In genomic region chr2:92370821-92371805, GRCm38 (mm10) we compare ENCODE assay signal across 8 mouse cellular contexts. TPM values are rescaled to one million over a fixed set of nuclear protein-coding genes. Genes with fewer than 3 reads are reported as not detected.
DNase-seq lines count a peak whose midpoint lies in the region; ATAC-seq and TF ChIP-seq lines count a peak whose summit lies in the region.

No protein-coding gene starts in this region.

- WGBS in thymus, adult 2 months, result 25% methylated on average over 45 of the region's 45 CpGs
- WGBS in embryonic facial prominence, embryonic 12.5 days, result 2% methylated on average over 45 of the region's 45 CpGs
- WGBS in intestine, postnatal 0 days, result 4% methylated on average over 44 of the region's 45 CpGs

- DNase-seq in thymus, adult 2 months, result peak; percentile 27
- no peak for DNase-seq in thymus, postnatal 0 days (ENCODE audit: low spot score)
- DNase-seq in lung, adult 18-20 months, result peak; percentile 87 to 91
- DNase-seq in ovary, postnatal 36 days (ENCODE audit: low spot score), result peak; percentile 85
- DNase-seq in layer of hippocampus, adult 18-20 months (ENCODE audit: low spot score in 2 of 2), result no peak

- H3K4me3 ChIP-seq in thymus, adult 2 months (ENCODE audit: control insufficient read depth, insufficient read depth, low read length), result peak overlapping the region; percentile 40
- H3K4me3 ChIP-seq in embryonic facial prominence, embryonic 12.5 days, result peak overlapping the region; percentile 43
- H3K4me3 ChIP-seq in intestine, postnatal 0 days (ENCODE audit: low read depth, low read length), result peak overlapping the region; percentile 54

- H3K27me3 ChIP-seq in thymus, adult 2 months (ENCODE audit: control insufficient read depth, insufficient read depth, low read length), result no peaks in the 10 kb centered on the region
- peaks cover 33% of the 10 kb centered on the region for H3K27me3 ChIP-seq in embryonic facial prominence, embryonic 12.5 days
- H3K27me3 ChIP-seq in intestine, postnatal 0 days (replicated peaks; ENCODE audit: control insufficient read depth, insufficient read depth, low read length), result no peaks in the 10 kb centered on the region

- no peaks in the 10 kb centered on the region for H3K36me3 ChIP-seq in thymus, adult 2 months (ENCODE audit: control insufficient read depth, insufficient read depth, low read length)
- peaks cover 7% of the 10 kb centered on the region; the same call in 1 of the 2 replicates for H3K36me3 ChIP-seq in embryonic facial prominence, embryonic 12.5 days
- H3K36me3 ChIP-seq in intestine, postnatal 0 days (ENCODE audit: control insufficient read depth, insufficient read depth), result peaks cover 1% of the 10 kb centered on the region; the same call in 1 of the 2 replicates

- no peaks in the 10 kb centered on the region for H3K9me3 ChIP-seq in embryonic facial prominence, embryonic 12.5 days
- H3K9me3 ChIP-seq in intestine, postnatal 0 days (ENCODE audit: control insufficient read depth), result no peaks in the 10 kb centered on the region

- no peak for TF ChIP-seq POLR2A in thymus, adult 2 months (IDR thresholded peaks at IDR 0.05; ENCODE audit: control insufficient read depth, extremely low read depth, insufficient read depth, low read length, poor library complexity)

- TF ChIP-seq CTCF in thymus, adult 2 months (IDR thresholded peaks at IDR 0.05; ENCODE audit: borderline replicate concordance, control insufficient read depth, extremely low read depth, insufficient read depth, low read length, poor library complexity), result no peak
- TF ChIP-seq CTCF in intestine, postnatal 0 days (IDR thresholded peaks at IDR 0.05; ENCODE audit: low read depth), result peak; percentile 22; the same call in 1 of the 2 replicates

- peak overlapping the region; percentile 90 for H3K4me2 ChIP-seq in embryonic facial prominence, embryonic 12.5 days (replicated peaks)
- peak overlapping the region; percentile 92 for H3K4me2 ChIP-seq in intestine, postnatal 0 days (replicated peaks; ENCODE audit: low read depth)

- H3K9ac ChIP-seq in embryonic facial prominence, embryonic 12.5 days, result peak overlapping the region; percentile 52; the same call in 1 of the 2 replicates
- peak overlapping the region; percentile 52 for H3K9ac ChIP-seq in intestine, postnatal 0 days (ENCODE audit: low read depth, low read length)

- peaks cover 48% of the 10 kb centered on the region for H3K4me1 ChIP-seq in thymus, adult 2 months (replicated peaks; ENCODE audit: control insufficient read depth, insufficient read depth, low read length)
- peaks cover 35% of the 10 kb centered on the region for H3K4me1 ChIP-seq in embryonic facial prominence, embryonic 12.5 days
- peaks cover 12% of the 10 kb centered on the region for H3K4me1 ChIP-seq in intestine, postnatal 0 days (replicated peaks; ENCODE audit: control insufficient read depth, insufficient read depth, low read length)

- no peak for ATAC-seq in embryonic facial prominence, embryonic 12.5 days (ENCODE audit: insufficient number of reproducible peaks, insufficient read depth, low FRiP score, low TSS enrichment)
- peak; percentile 29 for ATAC-seq in intestine, postnatal 0 days
- ATAC-seq in erythroid progenitor cell, adult 5-6 weeks (replicated peaks; ENCODE audit: low FRiP score, poor library complexity, severe bottlenecking), result no peak

- H3K27ac ChIP-seq in thymus, adult 2 months (ENCODE audit: control insufficient read depth, insufficient read depth, low read length), result no peak overlapping the region
- H3K27ac ChIP-seq in embryonic facial prominence, embryonic 12.5 days, result peak overlapping the region; percentile 37; the same call in 1 of the 2 replicates
- H3K27ac ChIP-seq in intestine, postnatal 0 days (ENCODE audit: low read depth, low read length), result peak overlapping the region; percentile 31

RNA-seq across cellular contexts. Expression of gene Pex16, which starts 3.4 kb away (rescaled TPM):
- 76.1 and 78.0 TPM in 2 replicates for polyA plus RNA-seq in thymus, adult 2 months (2012; rRNA removed)
- polyA plus RNA-seq in thymus, postnatal 0 days (2015; fragmentation: Nextera tagmentation; extraction: Ambion mirVana), result 40.8 and 43.9 TPM in 2 replicates
- polyA plus RNA-seq in embryonic facial prominence, embryonic 12.5 days (2016; fragmentation: Nextera tagmentation; extraction: Ambion mirVana), result 18.4 and 19.7 TPM in 2 replicates
- polyA plus RNA-seq in intestine, postnatal 0 days (2015; fragmentation: Nextera tagmentation; extraction: Ambion mirVana), result 84.8 and 86.0 TPM in 2 replicates
- total RNA-seq in erythroid progenitor cell, adult 5-6 weeks (2015; ENCODE audit: low replicate concordance), result 13.3 TPM in 1 of 2 replicates, not detected in the other
- total RNA-seq in erythroid progenitor cell, adult 5-6 weeks (2017; ENCODE audit: low replicate concordance), result 3.3 and 4.2 TPM in 2 replicates
- 10 to 100 TPM; 31.7 to 32.8 TPM for total RNA-seq in layer of hippocampus, adult 18-20 months (2021)

RNA-seq across cellular contexts. Expression of gene Large2, which starts 3.6 kb away (rescaled TPM):
- 10.4 and 13.9 TPM in 2 replicates for polyA plus RNA-seq in thymus, adult 2 months (2012; rRNA removed)
- 3.4 and 4.0 TPM in 2 replicates for polyA plus RNA-seq in thymus, postnatal 0 days (2015; fragmentation: Nextera tagmentation; extraction: Ambion mirVana)
- polyA plus RNA-seq in embryonic facial prominence, embryonic 12.5 days (2016; fragmentation: Nextera tagmentation; extraction: Ambion mirVana), result 10.3 and 10.5 TPM in 2 replicates
- 8.3 and 9.1 TPM in 2 replicates for polyA plus RNA-seq in intestine, postnatal 0 days (2015; fragmentation: Nextera tagmentation; extraction: Ambion mirVana)
- total RNA-seq in erythroid progenitor cell, adult 5-6 weeks (2015; ENCODE audit: low replicate concordance), result not detected in 2 replicates
- total RNA-seq in erythroid progenitor cell, adult 5-6 weeks (2017; ENCODE audit: low replicate concordance), result not detected in 2 replicates
- under 1 TPM; 0.20 to 0.86 TPM for total RNA-seq in layer of hippocampus, adult 18-20 months (2021)

RNA-seq across cellular contexts. Expression of gene 1700029I15Rik, which starts 11.2 kb away (rescaled TPM):
- 6.4 and 9.0 TPM in 2 replicates for polyA plus RNA-seq in thymus, adult 2 months (2012; rRNA removed)
- polyA plus RNA-seq in thymus, postnatal 0 days (2015; fragmentation: Nextera tagmentation; extraction: Ambion mirVana), result 2.0 and 2.1 TPM in 2 replicates
- 4.7 and 5.4 TPM in 2 replicates for polyA plus RNA-seq in embryonic facial prominence, embryonic 12.5 days (2016; fragmentation: Nextera tagmentation; extraction: Ambion mirVana)
- polyA plus RNA-seq in intestine, postnatal 0 days (2015; fragmentation: Nextera tagmentation; extraction: Ambion mirVana), result 2.1 and 3.1 TPM in 2 replicates
- total RNA-seq in erythroid progenitor cell, adult 5-6 weeks (2015; ENCODE audit: low replicate concordance), result 1.3 TPM in 1 of 2 replicates, not detected in the other
- not detected in 2 replicates for total RNA-seq in erythroid progenitor cell, adult 5-6 weeks (2017; ENCODE audit: low replicate concordance)
- total RNA-seq in layer of hippocampus, adult 18-20 months (2021), result 1 to 10 TPM; 3.7 to 6.2 TPM

RNA-seq across cellular contexts. Expression of gene Mapk8ip1, which starts 29.9 kb away (rescaled TPM):
- polyA plus RNA-seq in thymus, adult 2 months (2012; rRNA removed), result 10.6 and 11.4 TPM in 2 replicates
- 6.2 and 6.3 TPM in 2 replicates for polyA plus RNA-seq in thymus, postnatal 0 days (2015; fragmentation: Nextera tagmentation; extraction: Ambion mirVana)
- polyA plus RNA-seq in embryonic facial prominence, embryonic 12.5 days (2016; fragmentation: Nextera tagmentation; extraction: Ambion mirVana), result 49.0 and 55.8 TPM in 2 replicates
- polyA plus RNA-seq in intestine, postnatal 0 days (2015; fragmentation: Nextera tagmentation; extraction: Ambion mirVana), result 7.2 and 7.4 TPM in 2 replicates
- total RNA-seq in erythroid progenitor cell, adult 5-6 weeks (2015; ENCODE audit: low replicate concordance), result not detected in 2 replicates
- total RNA-seq in erythroid progenitor cell, adult 5-6 weeks (2017; ENCODE audit: low replicate concordance), result 0.13 TPM in 1 of 2 replicates, not detected in the other
- 100 to 1,000 TPM; 350 to 365 TPM for total RNA-seq in layer of hippocampus, adult 18-20 months (2021)

Comparison
In these comparisons a context has a peak if more than half of its experiments do, and no peak if none do; other contexts are left out.
1. DNase-seq: peak in thymus, adult 2 months (single experiment), lung, adult 18-20 months (2 of 2) and ovary, postnatal 36 days (single experiment); none in thymus, postnatal 0 days (single experiment) and layer of hippocampus, adult 18-20 months (0 of 2).
2. Peak in every context shown above with its lines, with median percentiles within 50 percentile points of each other: H3K4me3 ChIP-seq.